Mouse (Mus musculus) right cerebral cortex, postnatal 25 days (tissue): Measurements from ENCODE around the gene Prn.

Source experiments
- DNase-seq: peaks from one replicate; pipeline ENCODE4 v3.0.0; 2022

The Prn gene

DNA sequence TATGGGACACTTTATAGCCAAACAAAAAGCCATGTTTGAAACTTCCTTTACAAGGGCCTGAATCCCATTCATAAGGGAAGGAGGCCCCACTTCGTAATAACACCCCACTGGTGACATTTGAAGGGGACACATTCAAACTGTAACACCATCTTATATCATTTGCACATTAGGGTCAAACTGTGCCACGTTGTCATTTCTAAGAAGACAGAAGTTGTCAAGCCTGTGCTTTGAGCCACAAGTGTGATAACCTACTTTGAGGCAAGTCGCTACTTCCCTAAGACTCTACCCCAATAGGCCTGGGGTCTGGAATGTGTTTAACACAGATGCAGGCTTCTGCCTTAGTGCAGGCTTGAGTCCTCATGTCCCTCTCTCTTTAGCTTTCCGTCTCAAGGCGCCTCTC lies 2.4 kb upstream of the Prn start:
- no peak for DNase-seq

DNA sequence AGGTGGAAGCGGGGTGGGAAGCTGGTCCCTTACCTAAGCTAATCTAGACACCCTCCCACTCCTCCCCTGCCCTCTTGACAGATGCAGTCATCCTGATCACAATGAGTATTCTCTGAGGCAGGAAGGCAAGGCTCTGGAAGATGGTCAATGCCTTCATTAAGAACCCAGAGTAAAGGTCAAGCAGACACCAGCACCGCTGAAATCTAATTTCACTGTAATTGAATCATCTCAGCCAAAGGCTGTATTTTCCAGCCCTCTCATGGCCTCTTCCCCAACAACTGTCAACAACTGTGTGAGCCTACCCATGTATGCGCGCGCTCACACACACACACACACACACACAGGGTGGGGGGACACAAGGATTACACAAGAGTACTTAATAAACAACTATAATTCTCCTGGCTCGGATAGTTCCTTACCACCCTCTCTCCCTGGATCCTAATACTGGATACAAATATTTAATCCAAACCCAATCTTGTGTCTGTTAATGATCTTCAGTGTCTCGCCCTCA lies 1.4 kb upstream of the Prn start:
- DNase-seq = no peak

DNA sequence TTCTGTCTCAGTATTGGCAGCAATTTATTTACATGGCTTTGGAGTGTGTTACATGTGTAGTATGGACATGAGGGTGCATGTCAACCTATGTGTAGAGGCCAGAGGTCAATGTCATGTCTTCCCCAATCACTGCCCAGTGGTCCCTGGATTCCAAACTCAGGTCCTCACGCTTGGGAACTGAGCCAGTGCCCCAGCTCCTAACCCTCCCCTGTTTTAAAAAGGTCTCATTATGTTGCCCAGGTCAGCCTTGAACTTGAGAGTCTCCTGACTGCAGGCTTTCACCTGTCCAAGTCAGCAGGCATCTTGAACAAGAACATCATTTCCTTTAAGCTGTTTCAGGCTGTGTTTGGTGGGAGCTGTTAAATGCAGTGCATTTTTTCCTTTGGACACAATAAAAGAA lies 851 bp upstream of the Prn start:
- DNase-seq = no peak

DNA sequence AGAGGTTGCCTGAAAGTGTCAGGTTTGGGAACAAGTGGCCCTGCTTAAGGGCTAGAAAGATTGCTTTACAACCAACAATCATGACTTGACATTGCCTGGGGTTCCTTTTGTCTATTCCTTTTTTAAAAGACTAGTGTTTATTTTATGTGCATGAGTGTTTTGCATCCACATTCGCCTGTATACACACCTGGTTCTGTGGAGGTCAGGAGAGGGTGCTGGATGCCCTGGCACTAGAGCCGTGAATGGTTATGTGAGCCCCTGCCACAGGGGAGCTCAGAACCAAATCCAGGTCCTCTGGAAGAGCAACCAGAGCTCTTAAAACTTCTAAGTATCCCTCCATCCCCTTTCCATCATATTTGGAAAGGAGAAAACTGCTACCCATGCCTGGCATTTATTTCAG lies 1.1 kb downstream of the Prn start:
- no peak for DNase-seq

DNA sequence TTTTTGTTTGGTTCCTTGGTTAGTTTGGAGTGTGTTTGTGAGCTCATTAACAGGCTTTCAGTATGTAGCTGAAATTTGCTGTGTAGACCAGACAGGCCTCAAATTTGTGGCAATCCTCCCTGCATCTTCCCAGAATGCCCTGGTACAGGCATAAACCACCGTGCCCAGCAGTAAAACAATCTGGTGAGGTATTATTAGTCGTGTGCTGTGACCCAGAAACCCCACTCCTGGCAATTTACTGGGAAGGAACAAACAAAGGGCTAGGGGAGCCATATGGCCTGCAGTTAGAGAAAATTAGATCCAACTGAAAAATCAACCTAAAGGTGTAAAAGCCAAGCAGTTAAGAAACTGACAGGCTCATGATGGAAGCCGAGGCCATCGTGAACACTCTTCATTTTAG lies 1.6 kb downstream of the Prn start:
- no peak for DNase-seq

DNA sequence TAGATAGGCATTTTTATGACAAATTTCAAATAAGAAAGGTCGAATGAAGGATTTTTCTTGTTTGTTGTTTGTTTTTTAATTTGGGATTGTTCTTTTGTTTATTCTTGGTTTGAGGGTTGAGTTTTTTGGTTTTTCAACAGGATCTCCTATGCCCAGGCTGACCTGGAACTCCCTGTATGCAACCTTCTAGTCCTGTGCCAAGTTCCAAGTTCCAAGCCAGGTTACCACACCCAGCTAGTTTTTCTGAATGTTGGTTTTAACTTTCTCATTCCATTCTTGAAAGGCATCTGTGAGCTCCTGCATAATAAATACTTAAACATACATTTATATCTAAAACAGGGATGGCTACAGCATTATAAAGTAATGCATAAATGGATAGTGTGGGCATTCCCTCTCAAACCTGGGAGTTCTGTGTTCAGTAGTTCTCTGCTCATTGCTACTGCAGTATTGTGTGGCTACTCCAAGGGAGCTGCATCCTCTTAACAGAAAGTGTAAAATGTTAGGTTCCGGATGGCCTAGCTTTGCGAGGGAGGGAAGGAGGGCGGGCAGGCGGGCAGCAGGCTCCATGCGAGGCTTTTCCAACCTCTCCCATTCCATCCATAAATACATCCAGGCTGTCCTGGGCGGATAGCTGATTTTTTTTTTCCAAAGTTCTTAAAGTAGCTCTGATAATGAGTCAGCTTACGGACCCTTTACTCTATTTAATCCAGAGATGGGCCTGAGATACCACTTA lies 2.9 kb downstream of the Prn start:
- DNase-seq = no peak

DNA sequence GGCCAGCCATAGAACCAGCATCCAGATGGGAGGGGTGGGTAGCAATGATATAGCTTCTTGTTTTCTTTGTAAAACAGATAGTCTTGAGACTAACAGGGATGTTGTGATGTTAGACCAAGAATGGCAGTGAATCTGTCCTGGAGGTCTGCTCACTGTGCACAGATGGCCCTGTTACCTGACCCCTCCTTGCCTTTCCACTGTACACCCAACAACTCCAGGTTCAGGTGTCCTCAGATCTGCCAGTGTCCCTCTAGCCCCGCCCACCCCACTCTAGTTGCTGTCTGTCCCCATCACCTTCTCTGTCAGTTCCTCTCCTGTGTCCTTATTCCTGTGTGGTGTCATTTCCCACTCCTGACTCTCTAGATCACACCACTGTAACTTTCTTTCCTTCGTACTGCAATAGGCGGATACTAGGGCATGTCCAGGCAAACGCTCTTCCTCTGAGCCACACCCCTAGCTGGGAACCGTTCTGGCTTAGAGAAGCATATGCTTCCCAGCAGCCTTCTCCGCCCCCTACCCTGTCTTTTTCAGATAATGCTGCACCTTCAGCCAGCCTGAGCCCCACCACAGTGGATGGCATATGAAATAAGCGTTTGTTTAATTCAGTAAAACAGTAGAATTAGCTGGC lies 22.6 kb downstream of the Prn start:
- no peak for DNase-seq

DNA sequence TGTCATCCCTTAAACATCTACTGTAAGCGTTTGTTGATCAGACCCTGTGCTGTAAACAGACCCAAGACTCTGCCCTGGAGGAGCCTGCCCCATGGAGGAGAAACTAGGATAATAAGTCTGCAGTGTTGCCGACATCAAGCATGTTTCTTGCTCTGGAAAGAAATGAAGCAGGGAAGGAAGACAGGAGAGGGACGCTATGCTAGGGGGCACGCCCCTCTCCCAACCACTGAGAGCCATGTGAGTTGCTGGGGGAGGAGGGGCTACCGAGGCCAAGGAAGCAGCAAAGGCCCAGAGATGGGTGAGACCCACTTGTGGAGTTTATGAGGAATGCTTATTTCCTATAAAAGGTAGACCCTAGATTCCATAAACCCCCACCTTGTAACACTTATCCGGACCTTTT lies 23.3 kb downstream of the Prn start:
- no peak for DNase-seq

DNA sequence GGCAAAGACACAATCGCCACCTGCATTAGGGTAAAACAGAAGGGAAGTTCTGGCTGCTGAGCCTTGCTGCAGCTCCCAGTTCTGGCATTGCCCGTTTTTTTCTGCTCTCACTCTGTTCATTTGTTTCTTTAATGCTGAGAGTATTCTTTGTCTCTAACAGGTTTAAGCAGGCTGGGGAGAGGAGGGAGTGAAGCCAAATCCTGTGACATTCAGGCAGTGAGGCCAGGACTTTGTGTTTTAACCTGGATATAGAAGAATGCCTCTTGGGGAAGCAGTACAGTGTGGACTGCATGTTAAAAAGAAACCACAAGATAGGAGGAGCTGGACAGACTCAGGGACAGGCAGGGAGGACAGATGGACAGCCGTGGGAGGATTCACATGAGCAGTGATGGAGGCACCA lies 23.8 kb downstream of the Prn start:
- no peak for DNase-seq

DNA sequence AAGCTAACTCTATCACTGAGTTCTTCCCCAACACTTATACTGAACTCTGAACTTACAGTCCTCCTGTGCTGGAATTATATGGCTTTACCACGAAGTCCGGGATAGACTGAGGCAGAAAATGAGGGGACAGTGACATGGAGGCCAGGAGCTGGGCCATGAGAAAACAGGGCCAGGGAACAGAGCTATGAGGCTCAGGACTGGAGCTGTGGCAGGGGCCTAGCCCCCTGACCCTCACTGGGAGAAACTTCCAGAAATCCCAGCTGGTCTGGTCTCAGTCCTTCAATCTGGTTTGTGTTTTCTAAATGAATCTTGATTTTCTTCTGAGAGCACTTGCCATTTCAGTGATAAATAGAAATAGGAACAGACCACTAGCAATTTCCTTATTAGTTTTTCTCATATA lies 24.5 kb downstream of the Prn start:
- no peak for DNase-seq

DNA sequence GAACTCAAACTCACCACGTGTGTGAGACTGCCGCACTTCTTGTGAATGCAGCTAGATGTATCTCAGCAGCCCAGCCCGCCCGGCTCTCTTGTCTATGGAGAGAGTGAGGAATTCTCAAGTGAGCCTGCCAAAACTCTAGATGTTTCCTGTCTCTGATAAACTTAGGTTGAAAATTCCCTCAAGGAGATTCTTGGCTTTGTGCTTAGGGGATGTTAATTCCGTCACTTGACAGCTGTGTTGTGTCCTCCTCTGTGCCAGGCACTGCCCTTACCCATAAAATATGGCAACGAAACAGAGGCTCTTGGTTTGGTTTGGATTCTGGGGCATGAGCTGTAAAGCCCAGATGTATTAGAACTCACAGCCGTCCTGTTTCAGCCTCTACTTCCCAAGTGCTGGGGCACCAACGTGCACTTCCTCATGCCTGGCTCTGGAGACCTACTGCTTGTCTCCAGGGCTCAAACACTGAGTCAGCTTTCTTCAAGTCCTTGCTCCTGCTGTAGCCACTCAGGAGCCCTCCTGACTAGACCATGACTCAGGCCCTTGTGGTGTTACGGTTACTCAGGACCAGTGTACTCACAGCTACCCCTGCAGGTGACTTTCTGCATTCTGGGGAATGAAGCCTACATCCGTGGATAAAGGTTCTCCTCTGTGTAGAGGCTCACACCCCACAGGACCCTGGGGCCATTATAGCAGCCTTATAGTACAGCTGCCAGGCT lies 25.8 kb downstream of the Prn start:
- DNase-seq = no peak

DNA sequence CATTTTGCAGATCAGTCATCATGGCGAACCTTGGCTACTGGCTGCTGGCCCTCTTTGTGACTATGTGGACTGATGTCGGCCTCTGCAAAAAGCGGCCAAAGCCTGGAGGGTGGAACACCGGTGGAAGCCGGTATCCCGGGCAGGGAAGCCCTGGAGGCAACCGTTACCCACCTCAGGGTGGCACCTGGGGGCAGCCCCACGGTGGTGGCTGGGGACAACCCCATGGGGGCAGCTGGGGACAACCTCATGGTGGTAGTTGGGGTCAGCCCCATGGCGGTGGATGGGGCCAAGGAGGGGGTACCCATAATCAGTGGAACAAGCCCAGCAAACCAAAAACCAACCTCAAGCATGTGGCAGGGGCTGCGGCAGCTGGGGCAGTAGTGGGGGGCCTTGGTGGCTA lies 26.7 kb downstream of the Prn start:
- DNase-seq = no peak

DNA sequence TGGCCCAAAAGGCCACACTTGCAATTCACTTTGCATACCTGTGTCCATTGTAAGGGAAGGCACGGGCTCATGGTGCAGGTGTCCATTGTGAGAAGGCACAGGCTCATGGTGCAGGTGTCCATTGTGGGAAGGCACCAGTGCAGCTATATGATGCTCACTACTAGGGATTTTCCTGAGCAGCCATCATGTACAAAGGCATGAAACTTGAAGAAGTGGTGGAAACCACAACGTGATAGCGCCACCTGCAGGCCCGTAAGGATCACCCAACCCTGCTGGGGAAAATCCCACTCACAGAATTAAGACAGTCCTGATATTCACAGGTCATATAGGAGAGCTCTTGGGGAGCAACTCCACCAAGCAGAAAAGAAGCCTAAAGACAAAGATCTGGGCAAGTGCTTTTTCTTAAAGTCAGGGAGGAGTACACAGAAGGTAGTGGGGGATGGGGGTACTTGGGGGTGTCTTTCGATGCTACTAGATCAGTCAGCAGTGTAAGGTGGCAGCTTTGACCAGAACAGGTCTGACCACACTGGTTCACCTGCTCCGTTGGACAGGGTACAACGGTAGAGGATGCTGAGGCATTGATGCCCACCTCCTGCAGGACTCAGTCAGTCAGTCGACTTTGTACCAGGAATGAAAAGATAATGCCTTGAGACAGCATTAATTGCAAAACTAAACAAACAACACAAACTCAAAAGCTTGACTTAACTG lies 29.8 kb downstream of the Prn start:
- DNase-seq = peak; percentile 47

DNA sequence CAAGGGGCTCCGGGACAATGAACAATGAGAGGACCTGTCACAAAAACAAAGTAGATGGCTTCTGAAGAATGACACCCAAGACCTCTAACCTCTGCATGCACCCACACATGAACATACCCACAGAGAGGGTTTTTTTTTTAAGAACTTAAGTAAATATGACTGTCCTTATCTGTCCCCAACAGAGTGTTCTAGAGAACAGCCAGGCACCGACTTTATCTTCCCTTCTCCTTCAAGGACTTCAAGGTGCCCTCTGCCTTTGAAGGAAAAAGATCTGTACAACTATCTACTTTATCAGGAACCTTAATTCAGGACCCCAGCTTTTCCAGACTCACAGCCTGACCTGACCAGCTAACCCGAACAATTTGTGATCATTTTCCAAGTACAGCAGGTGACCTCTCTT lies 30.7 kb downstream of the Prn start:
- no peak for DNase-seq

DNA sequence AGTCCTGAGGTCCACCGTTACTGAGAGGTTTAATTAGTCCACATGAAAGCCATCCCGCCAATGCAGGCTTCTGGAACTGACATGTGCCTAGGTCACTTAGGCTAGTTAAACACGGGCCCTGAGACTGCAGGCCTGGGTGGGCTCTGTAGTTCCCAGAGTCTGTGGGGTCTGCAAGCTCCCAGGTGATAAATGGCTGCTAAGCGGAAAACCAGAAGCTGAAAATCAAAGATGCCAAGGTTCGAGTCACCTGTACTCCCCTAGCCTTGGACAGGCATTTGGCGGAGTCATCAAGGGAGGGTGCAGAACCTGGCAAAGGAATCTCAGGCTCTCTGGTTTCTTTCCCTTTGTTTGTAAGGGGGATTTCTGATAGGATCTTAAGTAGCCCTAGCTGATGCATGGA lies 31.7 kb downstream of the Prn start:
- no peak for DNase-seq

DNA sequence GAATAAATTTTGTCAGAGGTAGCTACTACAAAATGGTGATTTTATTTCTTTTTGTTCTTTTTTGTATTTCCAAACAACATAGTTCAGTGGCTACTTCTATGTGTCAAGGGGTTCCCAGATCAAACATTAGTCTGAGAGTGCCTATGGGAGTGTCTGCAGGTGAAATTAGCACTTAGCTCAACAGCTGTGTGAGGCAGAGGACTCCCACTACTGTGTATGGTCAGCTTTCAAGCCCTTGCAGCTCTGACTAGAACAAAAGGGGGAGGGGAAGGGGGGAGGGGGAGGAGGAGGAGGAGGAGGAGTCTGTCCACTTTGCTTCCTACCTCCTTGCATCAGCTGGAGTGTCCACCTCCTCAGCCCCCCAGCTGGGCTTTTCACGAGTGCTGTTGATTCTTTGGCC lies 34.6 kb downstream of the Prn start:
- DNase-seq = peak; percentile 0

DNA sequence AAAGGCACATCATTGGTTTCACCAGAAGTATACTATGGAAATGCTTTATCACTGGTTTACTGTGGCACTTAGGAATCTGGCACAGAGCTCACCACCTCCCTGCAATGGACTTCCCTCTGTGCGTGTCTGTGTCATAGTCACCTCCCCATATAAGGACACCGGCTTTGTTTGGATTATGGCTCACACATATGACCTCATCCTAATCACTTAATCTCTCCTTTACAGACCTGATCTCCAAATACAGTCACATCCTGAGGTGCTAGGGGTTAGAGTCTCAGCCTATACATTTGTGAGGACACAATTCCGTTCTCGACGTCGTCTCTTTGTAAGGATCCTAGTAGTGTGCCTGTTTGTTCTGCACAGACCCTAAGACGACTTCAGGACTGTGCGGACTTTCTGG lies 35.5 kb downstream of the Prn start:
- DNase-seq = no peak

DNA sequence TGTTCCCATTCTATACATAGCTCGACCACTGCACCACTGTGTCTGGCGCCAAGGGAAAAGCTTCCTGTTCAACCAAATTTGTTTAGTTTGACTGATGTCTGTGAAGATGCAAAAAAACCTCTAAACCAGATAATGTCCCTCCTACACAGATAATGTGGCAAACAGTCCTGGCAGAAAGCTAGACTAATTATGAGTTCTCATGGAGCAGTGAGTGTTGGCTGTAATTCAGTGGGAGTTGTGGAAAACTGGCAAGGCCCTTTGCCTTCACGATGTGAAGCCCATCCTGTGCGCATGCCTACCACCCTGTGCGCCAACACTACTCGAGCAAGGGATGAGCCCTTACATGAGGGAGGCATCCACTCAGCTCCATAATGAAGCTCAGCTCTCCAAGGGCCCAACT lies 36.0 kb downstream of the Prn start:
- no peak for DNase-seq

DNA sequence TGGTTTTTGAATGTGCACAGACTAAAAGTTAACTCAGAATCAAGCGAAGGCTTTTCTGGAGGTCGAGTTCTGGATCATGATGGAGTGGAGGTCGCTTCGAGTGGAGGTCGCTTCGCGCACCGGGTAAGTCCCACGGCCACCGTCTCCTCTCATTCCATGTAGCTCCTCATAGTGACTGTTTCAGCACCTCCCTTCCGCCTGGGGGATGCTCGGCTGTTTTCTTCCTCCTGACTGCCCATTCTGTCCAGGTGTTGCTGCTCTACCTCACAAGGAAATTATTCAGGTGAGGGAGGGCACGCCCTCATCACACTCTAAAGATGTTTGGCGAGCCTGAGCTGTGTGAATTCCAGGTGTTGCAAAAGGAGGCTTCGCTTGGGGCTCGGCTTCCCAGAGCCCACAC lies 36.6 kb downstream of the Prn start:
- DNase-seq = no peak

DNA sequence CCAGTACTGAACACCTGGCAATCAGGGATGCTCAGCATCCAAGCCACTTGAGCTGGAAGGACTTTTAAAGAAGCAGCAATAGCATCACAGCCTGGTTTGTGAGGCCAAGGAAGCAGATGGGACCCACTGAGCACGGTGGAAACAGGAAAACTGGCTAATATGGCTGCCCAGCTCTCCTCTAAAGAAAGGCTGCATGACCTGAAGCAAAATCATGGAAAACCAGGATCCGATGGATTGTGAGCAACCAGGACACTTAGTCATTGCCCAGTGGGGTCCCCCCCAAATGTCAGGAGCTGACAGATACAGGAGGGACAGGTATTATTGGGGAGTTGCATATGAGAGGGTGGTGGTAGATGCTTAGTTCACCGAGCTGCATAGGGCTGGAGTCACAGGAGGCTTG lies 38.4 kb downstream of the Prn start:
- no peak for DNase-seq

DNA sequence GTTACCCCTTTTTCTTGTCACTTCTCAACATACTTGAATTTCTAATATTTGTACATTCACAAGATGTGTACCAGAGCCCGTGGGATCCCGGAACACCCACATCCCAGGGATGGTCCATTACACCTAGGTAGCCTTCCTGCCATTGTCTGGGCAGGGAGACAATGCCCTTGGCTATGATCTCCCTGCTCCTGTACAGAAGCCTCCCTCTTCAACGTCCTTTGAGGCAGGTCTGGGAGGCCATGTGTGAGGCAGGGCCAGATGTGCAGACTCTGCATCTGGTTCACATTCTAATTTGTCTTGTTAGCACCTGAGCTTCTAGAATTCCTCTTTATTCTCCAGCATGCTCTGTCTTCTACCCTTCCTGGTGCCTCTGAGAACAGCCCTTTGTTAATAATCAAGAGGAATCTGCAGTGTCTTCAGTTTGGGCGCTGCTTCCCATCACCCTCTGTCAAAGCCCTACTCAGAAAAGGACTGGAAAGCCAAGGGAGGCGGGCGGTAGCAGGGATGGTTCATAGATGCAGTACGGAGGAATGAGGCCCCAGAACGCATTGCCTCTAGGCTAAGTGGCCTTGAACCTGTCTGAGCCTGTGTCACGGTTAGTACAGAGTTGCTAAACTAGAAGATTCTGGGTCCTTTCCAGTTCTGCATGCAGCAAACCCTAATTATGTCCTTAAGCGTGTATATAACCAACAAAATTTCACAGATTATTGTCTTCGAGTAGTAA lies 39.3 kb downstream of the Prn start:
- DNase-seq = no peak

DNA sequence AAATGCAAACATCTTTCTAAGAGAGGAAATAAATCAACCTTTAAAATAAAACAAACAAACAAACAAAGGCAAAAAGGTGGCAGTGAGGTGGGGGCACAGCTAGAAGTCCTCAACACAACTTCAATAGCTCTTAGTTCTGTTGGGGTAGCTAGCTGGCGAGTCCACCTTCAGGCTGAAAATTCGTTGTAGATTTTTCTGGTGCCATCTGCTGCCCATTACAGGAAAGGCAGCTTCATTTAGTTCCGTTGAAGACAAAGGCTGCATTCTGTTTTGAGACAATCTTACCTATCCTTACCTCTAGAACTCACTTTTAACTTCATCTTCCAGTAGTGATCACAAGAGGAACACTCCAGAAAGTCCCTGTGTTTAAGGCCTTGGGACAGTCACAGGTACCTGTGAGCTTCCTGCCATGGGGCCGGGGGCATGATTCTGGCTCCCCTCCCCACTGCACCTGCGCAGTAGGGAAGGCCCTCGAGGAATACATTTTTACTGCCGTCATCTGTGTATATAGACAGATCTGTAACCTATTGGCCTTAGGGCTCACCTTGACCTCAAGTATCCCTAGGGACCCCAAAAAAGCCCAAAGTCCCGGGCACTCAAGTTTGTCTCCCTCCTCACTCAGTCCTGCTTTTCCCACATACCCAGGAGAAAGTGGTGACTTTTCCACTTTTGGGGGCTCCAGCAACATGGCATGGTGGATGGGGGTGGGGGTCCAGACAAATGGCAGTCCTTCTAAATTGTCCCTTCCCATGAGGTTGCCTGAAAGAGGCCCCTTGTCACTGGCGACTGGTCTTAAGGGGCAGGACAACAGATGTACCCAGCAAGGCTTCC lies 40.2 kb downstream of the Prn start:
- peak; percentile 45 for DNase-seq
